Mouse (Mus musculus): ENCODE data around the gene Fbxl18.

DNA sequence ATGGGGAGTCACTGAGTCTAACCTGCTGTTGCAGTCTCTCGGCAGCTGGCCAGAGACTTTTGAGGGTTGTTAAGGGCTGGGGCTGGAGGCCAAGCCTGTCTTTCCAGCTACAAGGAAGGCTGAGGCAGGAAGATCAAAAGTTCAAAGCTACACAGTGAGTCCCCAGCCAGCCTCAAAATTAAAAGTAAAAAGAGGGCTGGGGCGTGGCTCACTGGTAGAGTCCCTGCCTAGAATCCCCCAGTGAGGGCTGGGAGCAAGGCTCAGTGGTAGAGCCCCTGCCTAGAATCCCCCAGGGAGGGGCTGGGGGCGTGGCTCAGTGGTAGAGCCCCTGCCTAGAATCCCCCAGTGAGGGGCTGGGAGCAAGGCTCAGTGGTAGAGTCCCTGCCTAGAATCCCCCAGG, 28.6 kb upstream of the Fbxl18 start:
- no peak for TF ChIP-seq POLR2A (IDR thresholded peaks at IDR 0.05; ENCODE audit: insufficient read depth, low read depth, low read length)
- no peak for TF ChIP-seq CTCF (IDR thresholded peaks at IDR 0.05)
- no peak for TF ChIP-seq EP300 (IDR thresholded peaks at IDR 0.05; ENCODE audit: insufficient read depth, low read depth, low read length)
